Mouse (Mus musculus) liver, embryonic 12.5 days (tissue): ENCODE measurements around the gene Nipa2. TPM values are rescaled to one million over a fixed set of nuclear protein-coding genes. Genes with fewer than 3 reads are reported as not detected.

Experiments used
- ATAC-seq: fragments of 200-750 bp; cut with Nextera tagmentation; 2 replicates; pipeline ENCODE4 v1.8.0; 2017; ENCODE audit warnings: moderate number of reproducible peaks, mild to moderate bottlenecking, moderate library complexity
- H3K27ac ChIP-seq: fragments of 300-500 bp; sonication (generic); 2 replicates; pipeline ENCODE4 v1.5.1; 2016; ENCODE audit warnings: mild to moderate bottlenecking
- H3K27me3 ChIP-seq: fragments of 300-500 bp; sonication (generic); replicated peaks from 2 replicates; pipeline ENCODE4 v1.6.1; 2016; ENCODE audit warnings: mild to moderate bottlenecking, moderate library complexity
- H3K36me3 ChIP-seq: fragments of 300-500 bp; sonication (generic); 2 replicates; pipeline ENCODE4 v1.6.1; 2016; ENCODE audit warnings: mild to moderate bottlenecking, moderate library complexity
- H3K4me1 ChIP-seq: fragments of 300-500 bp; sonication (generic); 2 replicates; pipeline ENCODE4 v1.6.1; 2016
- H3K4me2 ChIP-seq: fragments of 300-500 bp; sonication (generic); 2 replicates; pipeline ENCODE4 v1.6.1; 2016; ENCODE audit warnings: mild to moderate bottlenecking, moderate library complexity
- H3K4me3 ChIP-seq: fragments of 300-500 bp; sonication (generic); 2 replicates; pipeline ENCODE4 v1.5.1; 2016; ENCODE audit warnings: mild to moderate bottlenecking, moderate library complexity
- H3K9ac ChIP-seq: fragments of 300-500 bp; sonication (generic); 2 replicates; pipeline ENCODE4 v1.6.1; 2016; ENCODE audit warnings: mild to moderate bottlenecking, moderate library complexity
- H3K9me3 ChIP-seq: fragments of 300-500 bp; sonication (generic); replicated peaks from 2 replicates; pipeline ENCODE4 v1.6.1; 2016; ENCODE audit warnings: mild to moderate bottlenecking, moderate library complexity
- whole genome bisulfite sequencing: fragments of 180-500 bp; shearing (Covaris S2); methylation state at CpG from one replicate; pipeline ENCODE4 v1.1.7; 2016; ENCODE audit not compliant: insufficient replicate concordance; 5-methylcytosine and 5-hydroxymethylcytosine counted together
- polyA plus RNA-seq: library from polyadenylated mRNA; unstranded; fragments of >200 nt; fragmentation: Nextera tagmentation; extraction: Ambion mirVana; gene quantifications from 2 replicates; pipeline ENCODE4 v1.2.1, GENCODE M21; 2016

Gene Nipa2
- polyA plus RNA-seq, result 34.9 and 37.5 TPM in 2 replicates

GRCm38 (mm10) chr7:55962004-55962908 is at the start of gene Nipa2:
TSS of gene Nipa2 (minus strand) at chr7:55962476.
- peaks cover 23% of the 10 kb centered on the region for H3K36me3 ChIP-seq
- H3K27me3 ChIP-seq, result no peaks in the 10 kb centered on the region
- H3K4me2 ChIP-seq, result peak within 1 kb of the TSS; percentile 78
- H3K4me3 ChIP-seq, result peak within 1 kb of the TSS; percentile 94
- H3K27ac ChIP-seq, result peak within 1 kb of the TSS; percentile 93
- peak within 1 kb of the TSS; percentile 90 for H3K9ac ChIP-seq
- no peaks in the 10 kb centered on the region for H3K9me3 ChIP-seq
- peak; percentile 98 for ATAC-seq
- WGBS, result under 1% methylated on average over 70 of the region's 70 CpGs
- H3K4me1 ChIP-seq, result peaks cover 34% of the 10 kb centered on the region

- no peaks in the 10 kb centered on the region for H3K9me3 ChIP-seq
- no peaks in the 10 kb centered on the region for H3K27me3 ChIP-seq
- H3K4me2 ChIP-seq, result no peak overlapping the region
- peak overlapping the region; percentile 15; the same call in 1 of the 2 replicates for H3K27ac ChIP-seq
- H3K9ac ChIP-seq, result no peak overlapping the region
- H3K4me3 ChIP-seq, result no peak overlapping the region
- no peak for ATAC-seq
- H3K36me3 ChIP-seq, result peaks cover 17% of the 10 kb centered on the region
- peaks cover 60% of the 10 kb centered on the region for H3K4me1 ChIP-seq
These were observed 48.7 kb upstream of the Nipa2 start for GRCm38 (mm10) chr7:56011018-56011333.

DNA sequence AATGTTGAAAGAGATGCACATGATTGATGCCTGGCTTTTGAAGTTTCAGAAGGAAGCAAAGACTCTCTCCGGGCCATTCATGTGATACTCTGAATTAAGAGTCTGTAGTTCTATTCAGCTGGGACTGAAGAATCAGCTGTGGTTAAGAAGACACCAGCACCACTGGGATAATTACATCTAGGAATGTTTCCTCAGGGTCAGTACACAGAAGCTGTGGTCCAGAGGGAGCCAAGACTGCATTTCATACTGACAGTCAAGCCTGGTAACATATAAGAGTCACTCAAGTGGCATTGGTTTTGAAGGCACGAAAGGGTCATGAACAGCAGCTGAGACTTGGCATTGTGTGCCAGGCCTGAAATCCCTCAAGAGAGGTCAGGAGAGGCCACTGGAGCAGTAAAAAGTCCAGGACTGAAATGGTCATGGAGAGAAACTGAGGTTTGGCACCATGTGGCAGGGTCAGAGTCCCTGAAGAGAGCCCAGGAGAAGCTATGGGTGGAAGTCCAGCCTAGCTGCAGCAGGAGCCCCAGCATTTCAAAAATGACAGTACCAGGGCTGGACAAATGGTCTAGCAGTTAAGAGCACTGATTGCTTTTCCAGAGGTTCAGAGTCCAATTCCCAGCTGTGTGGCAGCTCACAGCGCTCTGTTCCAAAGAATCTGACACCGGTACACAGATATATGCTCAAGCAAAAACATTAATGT is 48.2 kb upstream of the Nipa2 start:
- WGBS, result 86% methylated on average over 4 of the region's 4 CpGs
- H3K4me2 ChIP-seq, result no peak overlapping the region
- peaks cover 19% of the 10 kb centered on the region for H3K36me3 ChIP-seq
- H3K27me3 ChIP-seq, result no peaks in the 10 kb centered on the region
- H3K4me1 ChIP-seq, result peaks cover 55% of the 10 kb centered on the region
- 0 out of 2 replicates have a peak overlapping the region, but pooled peaks have one; percentile 15 for H3K27ac ChIP-seq
- no peaks in the 10 kb centered on the region for H3K9me3 ChIP-seq
- ATAC-seq, result no peak
- no peak overlapping the region for H3K4me3 ChIP-seq
- no peak overlapping the region for H3K9ac ChIP-seq

GRCm38 (mm10) chr7:55998997-55999396 is 36.7 kb upstream of the Nipa2 start:
- Histone ChIP-seq H3K27me3 (no peaks in the 10 kb centered on the region), H3K36me3 (peaks cover 15% of the 10 kb centered on the region), H3K4me3 (no peak overlapping the region), H3K9me3 (no peaks in the 10 kb centered on the region), H3K9ac (peak overlapping the region; percentile 45), H3K4me1 (peaks cover 43% of the 10 kb centered on the region), H3K27ac (peak overlapping the region; percentile 64), H3K4me2 (peak overlapping the region; percentile 21)
- peak; percentile 68 for ATAC-seq
- 17% methylated on average over 3 of the region's 4 CpGs for WGBS

GRCm38 (mm10) chr7:55995013-55995412 is 32.7 kb upstream of the Nipa2 start:
- Histone ChIP-seq H3K4me1 (peaks cover 29% of the 10 kb centered on the region), H3K4me2 (no peak overlapping the region), H3K9me3 (no peaks in the 10 kb centered on the region), H3K27me3 (no peaks in the 10 kb centered on the region), H3K36me3 (peaks cover 28% of the 10 kb centered on the region), H3K9ac (no peak overlapping the region), H3K4me3 (no peak overlapping the region), H3K27ac (no peak overlapping the region; the same call in 1 of the 2 replicates)
- 71% methylated on average over 4 of the region's 4 CpGs for WGBS
- no peak for ATAC-seq

DNA sequence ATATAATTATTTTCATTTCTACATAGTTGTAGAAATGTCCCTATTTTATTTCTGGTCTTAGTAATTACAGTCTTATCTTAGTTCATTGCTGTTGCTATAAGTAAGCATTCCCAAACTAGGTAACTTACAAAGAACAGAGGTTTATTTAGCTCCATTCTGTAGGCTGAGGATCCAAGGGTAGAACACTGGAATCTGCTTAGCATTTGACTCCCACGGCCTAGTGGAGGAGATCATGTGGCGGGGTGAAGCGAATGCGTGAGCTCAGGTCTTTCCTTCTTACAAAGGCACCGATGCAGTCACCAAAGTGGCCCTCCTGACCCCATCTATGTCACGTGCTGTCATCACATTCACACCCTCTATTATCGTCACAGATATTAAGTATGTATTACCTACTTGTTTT is 29.6 kb upstream of the Nipa2 start:
- no peaks in the 10 kb centered on the region for H3K27me3 ChIP-seq
- no peak for ATAC-seq
- H3K4me1 ChIP-seq, result peaks cover 11% of the 10 kb centered on the region
- peaks cover 45% of the 10 kb centered on the region for H3K36me3 ChIP-seq
- WGBS, result 92% methylated on average over 7 of the region's 7 CpGs
- no peaks in the 10 kb centered on the region for H3K9me3 ChIP-seq
- H3K27ac ChIP-seq, result no peak overlapping the region
- H3K4me3 ChIP-seq, result no peak overlapping the region
- H3K9ac ChIP-seq, result no peak overlapping the region
- H3K4me2 ChIP-seq, result no peak overlapping the region

GRCm38 (mm10) chr7:55991129-55991528 is 28.9 kb upstream of the Nipa2 start:
- ATAC-seq, result no peak
- peaks cover 45% of the 10 kb centered on the region for H3K36me3 ChIP-seq
- no peak overlapping the region for H3K27ac ChIP-seq
- H3K4me1 ChIP-seq, result peaks cover 18% of the 10 kb centered on the region
- 85% methylated on average over 3 of the region's 3 CpGs for WGBS
- H3K4me3 ChIP-seq, result no peak overlapping the region
- no peaks in the 10 kb centered on the region for H3K27me3 ChIP-seq
- no peak overlapping the region for H3K4me2 ChIP-seq
- H3K9me3 ChIP-seq, result no peaks in the 10 kb centered on the region
- H3K9ac ChIP-seq, result no peak overlapping the region

DNA sequence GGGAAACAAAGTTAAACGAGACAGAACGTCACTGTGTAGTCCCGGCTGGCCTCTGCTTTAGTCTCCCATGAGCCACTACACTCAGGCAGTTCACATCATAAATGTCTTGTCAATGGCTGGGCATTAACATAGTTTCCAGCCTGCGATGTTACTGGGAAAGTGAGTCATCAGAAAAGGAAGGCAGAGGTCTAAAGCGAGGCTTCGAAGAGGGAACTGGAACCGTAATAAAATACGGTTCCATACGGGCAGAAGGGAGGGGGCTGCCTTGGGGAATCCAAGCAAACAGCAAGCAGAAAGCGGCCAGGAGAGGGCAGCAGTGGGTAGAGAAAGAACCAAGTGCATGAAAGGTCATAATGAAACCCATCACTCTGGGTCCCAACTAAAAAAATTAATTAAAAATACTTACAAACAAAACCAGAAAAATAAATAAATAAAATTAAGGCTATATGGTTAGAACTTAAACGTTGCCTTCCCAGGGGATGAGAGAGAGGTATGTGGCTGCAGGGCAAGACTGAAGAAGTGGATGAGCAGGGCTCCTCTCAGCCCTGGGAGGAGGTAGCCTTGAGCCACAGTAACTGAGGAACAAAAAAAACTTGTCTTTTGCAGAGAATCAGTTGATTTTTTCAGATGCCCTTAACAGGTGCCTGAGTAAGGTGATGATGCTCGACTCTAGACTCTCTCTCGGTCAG is 24.4 kb upstream of the Nipa2 start:
- ATAC-seq, result peak; percentile 66; the same call in 1 of the 2 replicates
- peak overlapping the region; percentile 45; the same call in 1 of the 2 replicates for H3K27ac ChIP-seq
- H3K4me1 ChIP-seq, result peaks cover 25% of the 10 kb centered on the region
- no peak overlapping the region for H3K9ac ChIP-seq
- H3K4me3 ChIP-seq, result no peak overlapping the region
- H3K27me3 ChIP-seq, result no peaks in the 10 kb centered on the region
- peak overlapping the region; percentile 40 for H3K4me2 ChIP-seq
- 32% methylated on average over 13 of the region's 13 CpGs for WGBS
- no peaks in the 10 kb centered on the region for H3K9me3 ChIP-seq
- H3K36me3 ChIP-seq, result peaks cover 54% of the 10 kb centered on the region

DNA sequence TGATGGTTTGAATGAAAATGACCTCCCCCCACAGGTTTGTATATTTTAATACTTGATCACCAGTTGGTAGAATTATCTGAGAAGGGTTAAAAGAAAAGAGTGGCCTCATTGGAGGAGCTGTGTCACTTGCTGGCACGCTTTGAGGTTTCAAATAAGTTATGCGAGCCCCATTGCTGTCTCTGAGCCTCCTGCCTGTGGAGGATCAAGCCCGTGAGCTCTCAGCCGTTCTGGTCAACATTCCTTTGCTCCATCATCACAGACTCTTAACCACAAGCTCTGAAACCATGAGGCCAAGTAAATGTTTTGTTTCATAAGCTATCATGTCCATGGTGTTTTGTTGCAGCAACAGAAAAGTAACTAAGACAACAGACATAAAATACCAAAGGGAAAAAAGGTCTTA is 22.5 kb upstream of the Nipa2 start:
- Histone ChIP-seq H3K27ac (no peak overlapping the region), H3K4me3 (no peak overlapping the region)

GRCm38 (mm10) chr7:55983107-55983506 is 20.8 kb upstream of the Nipa2 start:
- Histone ChIP-seq H3K9ac (no peak overlapping the region), H3K27me3 (no peaks in the 10 kb centered on the region), H3K9me3 (no peaks in the 10 kb centered on the region), H3K4me2 (no peak overlapping the region), H3K4me1 (peaks cover 35% of the 10 kb centered on the region), H3K36me3 (peaks cover 58% of the 10 kb centered on the region), H3K27ac (peak overlapping the region; percentile 79; the same call in 1 of the 2 replicates), H3K4me3 (no peak overlapping the region)
- ATAC-seq, result no peak
- 95% methylated on average over 5 of the region's 5 CpGs for WGBS

More for the DNA sequence above, 22.5 kb upstream of the Nipa2 start:
- WGBS, result 83% methylated on average over 4 of the region's 4 CpGs
- peaks cover 53% of the 10 kb centered on the region for H3K36me3 ChIP-seq
- no peaks in the 10 kb centered on the region for H3K27me3 ChIP-seq
- no peak overlapping the region for H3K4me2 ChIP-seq
- no peak overlapping the region for H3K9ac ChIP-seq
- no peak for ATAC-seq
- no peaks in the 10 kb centered on the region for H3K9me3 ChIP-seq
- peaks cover 35% of the 10 kb centered on the region for H3K4me1 ChIP-seq

DNA sequence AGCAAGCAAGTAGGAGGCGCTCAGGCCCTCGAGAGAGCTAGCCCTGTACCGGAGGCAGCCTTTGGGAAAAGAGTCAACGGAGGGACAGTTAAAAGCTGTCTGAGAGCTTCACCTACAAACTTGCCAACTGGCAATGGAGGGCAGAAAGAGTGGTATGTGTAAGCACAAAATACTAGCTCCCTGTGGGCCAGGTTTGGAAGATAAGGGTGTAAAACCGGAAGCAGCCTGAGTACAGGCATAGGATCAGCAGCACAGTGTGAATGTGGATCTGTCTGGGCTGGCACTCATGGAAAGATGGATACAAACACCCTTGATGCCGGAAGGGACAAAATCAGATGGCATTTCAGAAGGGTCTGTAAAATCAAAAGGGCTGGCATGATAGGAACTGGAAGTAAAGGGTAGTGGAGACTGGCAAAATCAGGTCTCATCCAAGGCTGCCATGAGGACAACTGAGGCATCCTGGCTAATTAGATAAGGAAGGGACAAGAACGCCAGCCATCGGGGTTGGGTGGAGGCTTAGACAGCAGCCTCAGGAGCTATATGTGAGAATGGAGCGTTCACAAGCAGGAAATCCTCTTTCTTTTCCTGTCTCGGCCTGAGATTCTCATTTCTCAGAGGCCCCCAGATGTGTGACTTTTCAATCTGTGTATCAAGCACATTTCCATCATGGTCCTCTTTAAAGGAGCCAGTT is 19.9 kb upstream of the Nipa2 start:
- Histone ChIP-seq H3K36me3 (peaks cover 52% of the 10 kb centered on the region), H3K4me1 (peaks cover 35% of the 10 kb centered on the region), H3K9me3 (no peaks in the 10 kb centered on the region), H3K9ac (no peak overlapping the region), H3K4me2 (peak overlapping the region; percentile 24), H3K27me3 (no peaks in the 10 kb centered on the region), H3K4me3 (no peak overlapping the region), H3K27ac (peak overlapping the region; percentile 79)
- WGBS, result 62% methylated on average over 10 of the region's 10 CpGs
- peak; percentile 79 for ATAC-seq
